Mouse (Mus musculus) heart, adult 2 months (tissue): Measurements from ENCODE around the gene Polrmt.

Experiments used
- CTCF ChIP-seq: fragments of 200-600 bp; IDR thresholded peaks from 2 replicates; pipeline ENCODE4 v1.8.1; 2022; ENCODE audit warnings: antibody characterized with exemption, mild to moderate bottlenecking, moderate library complexity
- EP300 ChIP-seq: fragments of 200-500 bp; IDR thresholded peaks from 2 replicates; pipeline ENCODE4 v1.6.1; 2011; ENCODE audit warnings: low read depth, low read length, control low read depth; ENCODE audit not compliant: insufficient read depth

DNA sequence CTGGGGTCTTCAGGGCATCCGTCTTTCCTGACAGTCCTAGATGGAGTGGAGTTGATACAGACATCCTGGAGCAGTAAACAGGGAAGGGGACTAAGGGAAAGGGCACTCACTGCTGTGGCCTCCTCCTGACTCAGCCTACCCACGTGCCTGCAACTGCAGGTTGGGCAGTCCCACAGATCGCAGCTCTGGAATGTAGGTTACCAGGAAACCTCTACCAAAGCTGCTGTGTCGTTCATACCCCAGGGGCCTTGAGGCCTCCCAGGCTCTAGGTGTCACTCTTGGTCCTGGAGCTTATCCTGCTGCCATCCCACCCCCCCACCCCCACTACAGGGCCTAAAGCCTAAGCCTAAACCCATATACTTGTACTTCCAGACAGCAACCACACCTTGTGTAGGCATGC is 38.6 kb downstream of the Polrmt start:
- TF ChIP-seq CTCF (no peak), EP300 (no peak)
